Mouse (Mus musculus) midbrain, embryonic 16.5 days (tissue): ENCODE measurements around the gene Tlx3. TPM values are rescaled to one million over a fixed set of nuclear protein-coding genes. Genes with fewer than 3 reads are reported as not detected.
A peak's percentile ranks its signal among the peaks of the same experiment; 100 is the strongest.

ENCODE experiments used
- ATAC-seq: fragments of 200-750 bp; cut with Nextera tagmentation; 2 replicates; pipeline ENCODE4 v1.8.0; 2017; ENCODE audit warnings: moderate TSS enrichment
- H3K27ac ChIP-seq: fragments of 300-500 bp; sonication (generic); 2 replicates; pipeline ENCODE4 v1.5.1; 2014; ENCODE audit warnings: mild to moderate bottlenecking, low read length, mixed read lengths
- H3K27me3 ChIP-seq: fragments of 300-500 bp; sonication (generic); 2 replicates; pipeline ENCODE4 v1.6.1; 2014; ENCODE audit warnings: low read depth, low read length, mixed read lengths; ENCODE audit not compliant: control insufficient read depth, insufficient read depth
- H3K36me3 ChIP-seq: fragments of 300-500 bp; sonication (generic); 2 replicates; pipeline ENCODE4 v1.6.1; 2014; ENCODE audit warnings: mild to moderate bottlenecking, low read length, moderate library complexity, mixed read lengths; ENCODE audit not compliant: control insufficient read depth, insufficient read depth
- H3K4me1 ChIP-seq: fragments of 300-500 bp; sonication (generic); 2 replicates; pipeline ENCODE4 v1.6.1; 2014; ENCODE audit warnings: mild to moderate bottlenecking, low read length, mixed read lengths; ENCODE audit not compliant: control insufficient read depth, insufficient read depth
- H3K4me2 ChIP-seq: fragments of 300-500 bp; sonication (generic); 2 replicates; pipeline ENCODE4 v1.6.1; 2014; ENCODE audit warnings: mild to moderate bottlenecking, low read length, mixed read lengths
- H3K4me3 ChIP-seq: fragments of 300-500 bp; sonication (generic); 2 replicates; pipeline ENCODE4 v1.5.1; 2014; ENCODE audit warnings: low read depth, mild to moderate bottlenecking, low read length, moderate library complexity, mixed read lengths
- H3K9ac ChIP-seq: fragments of 300-500 bp; sonication (generic); 2 replicates; pipeline ENCODE4 v1.6.1; 2014; ENCODE audit warnings: low read depth, low read length, mixed read lengths
- H3K9me3 ChIP-seq: fragments of 300-500 bp; sonication (generic); replicated peaks from 2 replicates; pipeline ENCODE4 v1.6.1; 2014; ENCODE audit warnings: mild to moderate bottlenecking, low read length, mixed read lengths; ENCODE audit not compliant: control insufficient read depth, poor library complexity, severe bottlenecking
- WGBS: fragments of 180-500 bp; shearing (Covaris S2); extraction: QIAGEN DNeasy Blood & Tissue Kit; methylation state at CpG from one replicate; pipeline ENCODE4 v1.1.7; 2014; 5-methylcytosine and 5-hydroxymethylcytosine counted together
- polyA plus RNA-seq: library from polyadenylated mRNA; unstranded; fragments of >200 nt; fragmentation: Nextera tagmentation; extraction: Ambion mirVana; gene quantifications from 2 replicates; pipeline ENCODE4 v1.2.1, GENCODE M21; 2015

Gene Tlx3
- polyA plus RNA-seq, 1 experiment from 2014 or later = 0.85 TPM

DNA sequence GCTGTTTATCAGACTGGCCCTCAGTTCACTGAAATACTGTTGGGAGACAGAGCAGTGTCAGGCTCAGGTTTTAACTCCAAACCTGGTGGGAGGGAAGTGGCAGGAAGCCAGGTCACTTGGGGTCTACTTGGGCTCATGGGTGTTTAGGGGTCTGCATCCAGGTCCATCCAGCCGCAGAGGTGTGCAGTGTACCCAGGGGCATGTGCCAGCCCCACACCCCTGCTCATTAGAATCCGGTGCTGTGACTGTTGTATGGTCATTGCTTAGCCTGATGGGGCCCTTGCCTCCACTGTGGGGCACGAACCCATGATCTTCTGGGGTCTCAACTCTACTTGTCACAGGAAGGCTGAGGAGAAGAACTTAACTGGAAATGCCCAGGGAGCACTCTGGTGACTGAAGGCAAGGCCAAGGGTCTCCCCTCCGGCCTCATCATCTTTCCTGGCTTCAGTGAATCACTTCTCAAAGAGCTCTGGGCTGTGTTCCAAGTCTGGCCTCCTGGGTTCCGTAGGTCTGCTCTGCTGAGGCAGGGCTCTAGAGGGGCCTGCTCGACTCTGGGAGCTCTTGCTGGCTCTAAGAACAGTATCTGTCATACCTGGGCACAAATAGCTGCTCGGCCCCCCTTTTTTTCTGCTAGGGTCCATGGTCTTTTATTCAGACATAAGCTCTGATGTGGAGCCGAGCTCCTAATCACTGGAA, 14.1 kb upstream of the Tlx3 start:
- Histone ChIP-seq H3K9ac (no peak overlapping the region), H3K4me1 (no peaks in the 10 kb centered on the region), H3K27ac (no peak overlapping the region), H3K36me3 (no peaks in the 10 kb centered on the region), H3K9me3 (no peaks in the 10 kb centered on the region), H3K27me3 (no peaks in the 10 kb centered on the region), H3K4me3 (no peak overlapping the region), H3K4me2 (no peak overlapping the region)
- WGBS = 70% methylated on average over 8 of the region's 8 CpGs
- 0 out of 2 replicates have a peak, but pooled peaks have one; percentile 51 for ATAC-seq

GRCm38 (mm10) chr11:33207411-33207810, 4.0 kb upstream of the Tlx3 start:
- 88% methylated on average over 2 of the region's 2 CpGs for WGBS
- Histone ChIP-seq H3K9ac (no peak overlapping the region), H3K36me3 (no peaks in the 10 kb centered on the region), H3K4me1 (peaks cover 2% of the 10 kb centered on the region; the same call in 1 of the 2 replicates), H3K27ac (no peak overlapping the region), H3K4me3 (no peak overlapping the region), H3K27me3 (peaks cover 31% of the 10 kb centered on the region), H3K9me3 (no peaks in the 10 kb centered on the region), H3K4me2 (no peak overlapping the region)
- ATAC-seq = no peak

GRCm38 (mm10) chr11:33204966-33205365, 1.6 kb upstream of the Tlx3 start:
- Histone ChIP-seq H3K4me1 (peaks cover 2% of the 10 kb centered on the region; the same call in 1 of the 2 replicates), H3K27me3 (peaks cover 34% of the 10 kb centered on the region), H3K36me3 (no peaks in the 10 kb centered on the region), H3K9me3 (no peaks in the 10 kb centered on the region), H3K27ac (no peak overlapping the region), H3K4me3 (no peak overlapping the region), H3K4me2 (no peak overlapping the region), H3K9ac (no peak overlapping the region)
- no peak for ATAC-seq
- 6% methylated on average over 3 of the region's 3 CpGs for WGBS

GRCm38 (mm10) chr11:33204329-33204705, 928 bp upstream of the Tlx3 start:
- Histone ChIP-seq H3K4me2 (no peak overlapping the region), H3K36me3 (no peaks in the 10 kb centered on the region), H3K9ac (no peak overlapping the region), H3K27me3 (peaks cover 34% of the 10 kb centered on the region), H3K4me1 (peaks cover 2% of the 10 kb centered on the region; the same call in 1 of the 2 replicates), H3K4me3 (no peak overlapping the region), H3K27ac (no peak overlapping the region), H3K9me3 (no peaks in the 10 kb centered on the region)
- WGBS = under 1% methylated on average over 18 of the region's 18 CpGs
- ATAC-seq = no peak

- Histone ChIP-seq H3K4me2 (peak overlapping the region; percentile 30; the same call in 1 of the 2 replicates), H3K27ac (no peak overlapping the region), H3K36me3 (no peaks in the 10 kb centered on the region), H3K9ac (no peak overlapping the region), H3K27me3 (peaks cover 44% of the 10 kb centered on the region), H3K4me3 (0 out of 2 replicates have a peak overlapping the region, but pooled peaks have one; percentile 7), H3K9me3 (no peaks in the 10 kb centered on the region), H3K4me1 (peaks cover 2% of the 10 kb centered on the region; the same call in 1 of the 2 replicates)
- 2% methylated on average over 45 of the region's 47 CpGs for WGBS
- peak; percentile 26; the same call in 1 of the 2 replicates for ATAC-seq
Measured at GRCm38 (mm10) chr11:33202972-33203371, 417 bp downstream of the Tlx3 start.

DNA sequence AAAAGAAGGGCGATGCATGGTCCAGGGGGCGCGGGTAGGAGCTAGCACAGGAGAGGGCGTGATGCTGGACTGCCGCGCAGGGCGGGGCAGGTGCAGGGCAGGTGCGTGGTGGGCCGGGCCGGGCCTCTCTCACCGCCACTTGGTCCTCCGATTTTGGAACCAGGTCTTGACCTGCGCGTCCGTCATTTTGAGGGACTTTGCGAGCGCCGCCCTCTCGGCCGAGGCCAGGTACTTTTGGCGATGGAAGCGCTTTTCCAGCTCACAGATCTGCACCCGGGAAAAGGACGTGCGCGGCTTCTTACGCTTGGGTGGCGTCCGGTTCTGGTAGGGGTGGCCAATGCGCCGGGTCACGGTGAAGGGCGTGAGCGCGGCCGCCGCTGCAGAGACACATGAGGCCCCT, 1.1 kb downstream of the Tlx3 start:
- H3K27ac ChIP-seq = no peak overlapping the region
- peaks cover 3% of the 10 kb centered on the region; the same call in 1 of the 2 replicates for H3K9me3 ChIP-seq
- H3K9ac ChIP-seq = no peak overlapping the region
- H3K27me3 ChIP-seq = peaks cover 48% of the 10 kb centered on the region
- no peak overlapping the region for H3K4me2 ChIP-seq
- no peak overlapping the region for H3K4me3 ChIP-seq
- no peak for ATAC-seq
- no peaks in the 10 kb centered on the region for H3K36me3 ChIP-seq
- 2% methylated on average over 34 of the region's 37 CpGs for WGBS
- peaks cover 2% of the 10 kb centered on the region; the same call in 1 of the 2 replicates for H3K4me1 ChIP-seq

GRCm38 (mm10) chr11:33201626-33202010, 1.8 kb downstream of the Tlx3 start:
- Histone ChIP-seq H3K27ac (no peak overlapping the region), H3K9me3 (peaks cover 3% of the 10 kb centered on the region; the same call in 1 of the 2 replicates), H3K9ac (no peak overlapping the region), H3K4me1 (peaks cover 2% of the 10 kb centered on the region; the same call in 1 of the 2 replicates), H3K36me3 (no peaks in the 10 kb centered on the region), H3K4me3 (no peak overlapping the region), H3K27me3 (peaks cover 49% of the 10 kb centered on the region), H3K4me2 (no peak overlapping the region)
- no peak for ATAC-seq
- under 1% methylated on average over 19 of the region's 19 CpGs for WGBS

GRCm38 (mm10) chr11:33200764-33201625, 2.4 kb downstream of the Tlx3 start:
- peaks cover 2% of the 10 kb centered on the region; the same call in 1 of the 2 replicates for H3K4me1 ChIP-seq
- H3K4me2 ChIP-seq = peak overlapping the region; percentile 23
- peak; percentile 12; the same call in 1 of the 2 replicates for ATAC-seq
- H3K4me3 ChIP-seq = peak overlapping the region; percentile 10
- H3K27ac ChIP-seq = no peak overlapping the region
- H3K9me3 ChIP-seq = peaks cover 3% of the 10 kb centered on the region; the same call in 1 of the 2 replicates
- H3K36me3 ChIP-seq = no peaks in the 10 kb centered on the region
- H3K27me3 ChIP-seq = peaks cover 43% of the 10 kb centered on the region
- WGBS = under 1% methylated on average over 74 of the region's 76 CpGs
- no peak overlapping the region for H3K9ac ChIP-seq
